Mouse (Mus musculus): ENCODE measurements around the gene Idh2. TPM values are rescaled to one million over a fixed set of nuclear protein-coding genes. Genes with fewer than 3 reads are reported as not detected.
A peak's percentile ranks its signal among the peaks of the same experiment; 100 is the strongest.
"Not testable (repeated sequence)": the region's sequence is repeated elsewhere in the genome, so short reads cannot be mapped to it uniquely, and the experiment has no call there.

Gene Idh2
- polyA plus RNA-seq, 1 experiment from 2014 or later, result 215 TPM

- Histone ChIP-seq H3K4me2 (ENCODE audit: low read length) (no peak overlapping the region), H3K27me3 (replicated peaks; ENCODE audit: control insufficient read depth, insufficient read depth, low read length) (no peaks in the 10 kb centered on the region), H3K9ac (ENCODE audit: low read depth, low read length) (no peak overlapping the region), H3K4me3 (ENCODE audit: low read length) (no peak overlapping the region), H3K4me1 (ENCODE audit: control insufficient read depth, insufficient read depth, low read depth, low read length) (peaks cover 27% of the 10 kb centered on the region), H3K9me3 (ENCODE audit: control insufficient read depth, low read length) (no peaks in the 10 kb centered on the region), H3K36me3 (ENCODE audit: control insufficient read depth, insufficient read depth, low read length) (no peaks in the 10 kb centered on the region), H3K27ac (ENCODE audit: low read depth, low read length) (no peak overlapping the region)
- WGBS, result 7% methylated on average over 14 of the region's 14 CpGs
- no peak for ATAC-seq
Measured at GRCm38 (mm10) chr7:80057781-80058180, 57.4 kb downstream of the Idh2 start.

GRCm38 (mm10) chr7:80057002-80057691, 58.0 kb downstream of the Idh2 start:
- Histone ChIP-seq H3K4me3 (ENCODE audit: low read length) (no peak overlapping the region), H3K36me3 (ENCODE audit: control insufficient read depth, insufficient read depth, low read length) (no peaks in the 10 kb centered on the region), H3K9ac (ENCODE audit: low read depth, low read length) (no peak overlapping the region), H3K27me3 (replicated peaks; ENCODE audit: control insufficient read depth, insufficient read depth, low read length) (no peaks in the 10 kb centered on the region), H3K9me3 (ENCODE audit: control insufficient read depth, low read length) (no peaks in the 10 kb centered on the region), H3K27ac (ENCODE audit: low read depth, low read length) (no peak overlapping the region), H3K4me2 (ENCODE audit: low read length) (no peak overlapping the region), H3K4me1 (ENCODE audit: control insufficient read depth, insufficient read depth, low read depth, low read length) (peaks cover 30% of the 10 kb centered on the region)
- no peak for ATAC-seq
- 44% methylated on average over 4 of the region's 4 CpGs for WGBS

GRCm38 (mm10) chr7:80055781-80056180, 59.4 kb downstream of the Idh2 start:
- H3K27me3 ChIP-seq (replicated peaks; ENCODE audit: control insufficient read depth, insufficient read depth, low read length), result no peaks in the 10 kb centered on the region
- no peak overlapping the region for H3K4me2 ChIP-seq (ENCODE audit: low read length)
- 78% methylated on average over 12 of the region's 12 CpGs for WGBS
- no peak overlapping the region for H3K9ac ChIP-seq (ENCODE audit: low read depth, low read length)
- ATAC-seq, result no peak
- no peaks in the 10 kb centered on the region for H3K36me3 ChIP-seq (ENCODE audit: control insufficient read depth, insufficient read depth, low read length)
- H3K4me1 ChIP-seq (ENCODE audit: control insufficient read depth, insufficient read depth, low read depth, low read length), result peaks cover 32% of the 10 kb centered on the region
- no peaks in the 10 kb centered on the region for H3K9me3 ChIP-seq (ENCODE audit: control insufficient read depth, low read length)
- H3K4me3 ChIP-seq (ENCODE audit: low read length), result no peak overlapping the region
- no peak overlapping the region for H3K27ac ChIP-seq (ENCODE audit: low read depth, low read length)

- 92% methylated on average over 9 of the region's 9 CpGs for WGBS
- ATAC-seq, result no peak
- no peaks in the 10 kb centered on the region for H3K36me3 ChIP-seq (ENCODE audit: control insufficient read depth, insufficient read depth, low read length)
- H3K27ac ChIP-seq (ENCODE audit: low read depth, low read length), result no peak overlapping the region
- H3K27me3 ChIP-seq (replicated peaks; ENCODE audit: control insufficient read depth, insufficient read depth, low read length), result no peaks in the 10 kb centered on the region
- H3K4me1 ChIP-seq (ENCODE audit: control insufficient read depth, insufficient read depth, low read depth, low read length), result peaks cover 21% of the 10 kb centered on the region
- H3K9me3 ChIP-seq (ENCODE audit: control insufficient read depth, low read length), result no peaks in the 10 kb centered on the region
- no peak overlapping the region for H3K4me3 ChIP-seq (ENCODE audit: low read length)
- H3K9ac ChIP-seq (ENCODE audit: low read depth, low read length), result no peak overlapping the region
- H3K4me2 ChIP-seq (ENCODE audit: low read length), result no peak overlapping the region
Measured at GRCm38 (mm10) chr7:80053147-80053546, 62.0 kb downstream of the Idh2 start.

GRCm38 (mm10) chr7:80052261-80052660, 62.9 kb downstream of the Idh2 start:
- Histone ChIP-seq H3K27me3 (replicated peaks; ENCODE audit: control insufficient read depth, insufficient read depth, low read length) (no peaks in the 10 kb centered on the region), H3K4me2 (ENCODE audit: low read length) (no peak overlapping the region), H3K9ac (ENCODE audit: low read depth, low read length) (no peak overlapping the region), H3K4me3 (ENCODE audit: low read length) (no peak overlapping the region), H3K27ac (ENCODE audit: low read depth, low read length) (no peak overlapping the region), H3K36me3 (ENCODE audit: control insufficient read depth, insufficient read depth, low read length) (no peaks in the 10 kb centered on the region), H3K4me1 (ENCODE audit: control insufficient read depth, insufficient read depth, low read depth, low read length) (peaks cover 18% of the 10 kb centered on the region), H3K9me3 (ENCODE audit: control insufficient read depth, low read length) (no peaks in the 10 kb centered on the region)
- ATAC-seq, result peak; percentile 55
- 44% methylated on average over 11 of the region's 11 CpGs for WGBS

- no peaks in the 10 kb centered on the region for H3K27me3 ChIP-seq (replicated peaks; ENCODE audit: control insufficient read depth, insufficient read depth, low read length)
- no peak overlapping the region for H3K4me2 ChIP-seq (ENCODE audit: low read length)
- 66% methylated on average over 6 of the region's 6 CpGs for WGBS
- H3K4me3 ChIP-seq (ENCODE audit: low read length), result no peak overlapping the region
- H3K27ac ChIP-seq (ENCODE audit: low read depth, low read length), result no peak overlapping the region
- no peaks in the 10 kb centered on the region for H3K36me3 ChIP-seq (ENCODE audit: control insufficient read depth, insufficient read depth, low read length)
- ATAC-seq, result no peak
- no peaks in the 10 kb centered on the region for H3K9me3 ChIP-seq (ENCODE audit: control insufficient read depth, low read length)
- no peak overlapping the region for H3K9ac ChIP-seq (ENCODE audit: low read depth, low read length)
- H3K4me1 ChIP-seq (ENCODE audit: control insufficient read depth, insufficient read depth, low read depth, low read length), result peaks cover 13% of the 10 kb centered on the region
Measured at GRCm38 (mm10) chr7:80051835-80052234, 63.4 kb downstream of the Idh2 start.

- H3K9me3 ChIP-seq (ENCODE audit: control insufficient read depth, low read length); H3K27ac ChIP-seq (ENCODE audit: low read depth, low read length); H3K27me3 ChIP-seq (replicated peaks; ENCODE audit: control insufficient read depth, insufficient read depth, low read length); H3K4me1 ChIP-seq (ENCODE audit: control insufficient read depth, insufficient read depth, low read depth, low read length); ATAC-seq; H3K36me3 ChIP-seq (ENCODE audit: control insufficient read depth, insufficient read depth, low read length); H3K9ac ChIP-seq (ENCODE audit: low read depth, low read length); H3K4me2 ChIP-seq (ENCODE audit: low read length); H3K4me3 ChIP-seq (ENCODE audit: low read length): not testable (repeated sequence)
- WGBS, result 91% methylated on average over 1 of the region's 1 CpGs
Measured at GRCm38 (mm10) chr7:80050382-80050781, 64.8 kb downstream of the Idh2 start.

GRCm38 (mm10) chr7:80049746-80050145, 65.4 kb downstream of the Idh2 start:
- H3K4me2 ChIP-seq (ENCODE audit: low read length), result no peak overlapping the region

GRCm38 (mm10) chr7:80047041-80047440, 68.2 kb downstream of the Idh2 start:
- no peaks in the 10 kb centered on the region for H3K36me3 ChIP-seq (ENCODE audit: control insufficient read depth, insufficient read depth, low read length)
- peaks cover 7% of the 10 kb centered on the region for H3K4me1 ChIP-seq (ENCODE audit: control insufficient read depth, insufficient read depth, low read depth, low read length)

More at GRCm38 (mm10) chr7:80049746-80050145, 65.4 kb downstream of the Idh2 start:
- Histone ChIP-seq H3K36me3 (ENCODE audit: control insufficient read depth, insufficient read depth, low read length) (no peaks in the 10 kb centered on the region), H3K27me3 (replicated peaks; ENCODE audit: control insufficient read depth, insufficient read depth, low read length) (no peaks in the 10 kb centered on the region), H3K9ac (ENCODE audit: low read depth, low read length) (no peak overlapping the region), H3K27ac (ENCODE audit: low read depth, low read length) (no peak overlapping the region), H3K4me3 (ENCODE audit: low read length) (no peak overlapping the region), H3K4me1 (ENCODE audit: control insufficient read depth, insufficient read depth, low read depth, low read length) (peaks cover 10% of the 10 kb centered on the region), H3K9me3 (ENCODE audit: control insufficient read depth, low read length) (no peaks in the 10 kb centered on the region)
- no peak for ATAC-seq
- 57% methylated on average over 2 of the region's 2 CpGs for WGBS

More at GRCm38 (mm10) chr7:80047041-80047440, 68.2 kb downstream of the Idh2 start:
- H3K9me3 ChIP-seq (ENCODE audit: control insufficient read depth, low read length), result no peaks in the 10 kb centered on the region
- 86% methylated on average over 4 of the region's 4 CpGs for WGBS
- H3K27ac ChIP-seq (ENCODE audit: low read depth, low read length), result no peak overlapping the region
- H3K4me2 ChIP-seq (ENCODE audit: low read length), result no peak overlapping the region
- no peak overlapping the region for H3K4me3 ChIP-seq (ENCODE audit: low read length)
- no peak overlapping the region for H3K9ac ChIP-seq (ENCODE audit: low read depth, low read length)
- no peak for ATAC-seq
- no peaks in the 10 kb centered on the region for H3K27me3 ChIP-seq (replicated peaks; ENCODE audit: control insufficient read depth, insufficient read depth, low read length)
